Mouse (Mus musculus): ENCODE data around the gene Trmt44. TPM values are rescaled to one million over a fixed set of nuclear protein-coding genes. Genes with fewer than 3 reads are reported as not detected.

Gene Trmt44
- total and polyA plus RNA-seq, 3 experiments = 6.5 to 7.9 (median 7.5) TPM

- dilution Hi-C loops (cut with MboI; ENCODE audit: extremely low pct_ligation_motif_present, extremely low pct_unique_long_range_greater_than_20kb, low sequenced_read_pairs) = no loop called here
- H3K27me3 ChIP-seq (replicated peaks) = no peaks in the 10 kb centered on the region
- H3K9ac ChIP-seq (ENCODE audit: insufficient read depth, low read depth) = no peak overlapping the region
- H3K79me2 ChIP-seq (replicated peaks; ENCODE audit: control insufficient read depth, extremely low read depth, insufficient read depth, poor library complexity, severe bottlenecking) = no peaks in the 10 kb centered on the region
- H3K36me3 ChIP-seq (replicated peaks in 1 of 2; ENCODE audit: control insufficient read depth in 1 of 2, insufficient read depth in 1 of 2, low read length in 1 of 2) = peaks cover 24 to 46% of the 10 kb centered on the region in 2 experiments
- no peak overlapping the region for H3K27ac ChIP-seq (ENCODE audit: insufficient read depth, low read depth)
- in situ Hi-C loops (cut with MboI; ENCODE audit: low pct_ligation_motif_present, low pct_unique_long_range_greater_than_20kb, low sequenced_read_pairs) = no loop called here
- H3K4me1 ChIP-seq (ENCODE audit: control insufficient read depth in 1 of 2, insufficient read depth in 2 of 2) = no peaks in the 10 kb centered on the region
- DNase-seq (ENCODE audit: extremely low read depth) = no peak
- no peak for TF ChIP-seq ZMIZ1 (IDR thresholded peaks at IDR 0.05; ENCODE audit: low read depth, low read length)
- TF ChIP-seq SIN3A (IDR thresholded peaks at IDR 0.05; ENCODE audit: low read length) = no peak
- TF ChIP-seq CTCF (conservative IDR thresholded peaks at IDR 0.05 in 1 of 2, IDR thresholded peaks at IDR 0.05 in 1 of 2; ENCODE audit: low read depth in 2 of 2, low read length in 2 of 2) = no peak
- TF ChIP-seq CHD1 (IDR thresholded peaks at IDR 0.05; ENCODE audit: low read depth, low read length) = no peak
- TF ChIP-seq ETS1 (conservative IDR thresholded peaks at IDR 0.05; ENCODE audit: low read depth, low read length) = no peak
- TF ChIP-seq PAX5 (IDR thresholded peaks at IDR 0.05; ENCODE audit: low read length) = no peak
- TF ChIP-seq TBP (conservative IDR thresholded peaks at IDR 0.05; ENCODE audit: low read depth, low read length) = no peak
- TF ChIP-seq BHLHE40 (IDR thresholded peaks at IDR 0.05; ENCODE audit: low read depth, low read length) = no peak
- no peak for TF ChIP-seq ZNF384 (IDR thresholded peaks at IDR 0.05; ENCODE audit: low read depth, low read length)
- TF ChIP-seq MAZ (IDR thresholded peaks at IDR 0.05; ENCODE audit: low read depth, low read length) = no peak
- no peak for TF ChIP-seq ZC3H11A (IDR thresholded peaks at IDR 0.05; ENCODE audit: low read depth, low read length)
- TF ChIP-seq MXI1 (IDR thresholded peaks at IDR 0.05; ENCODE audit: low read depth, low read length) = no peak
- TF ChIP-seq CHD2 (IDR thresholded peaks at IDR 0.05; ENCODE audit: low read length) = no peak
- no peak for TF ChIP-seq USF2 (conservative IDR thresholded peaks at IDR 0.05; ENCODE audit: low read depth, low read length)
- H3K9me3 ChIP-seq (replicated peaks; ENCODE audit: low read length) = no peaks in the 10 kb centered on the region
- H3K4me2 ChIP-seq (ENCODE audit: insufficient read depth, low read depth, poor library complexity, severe bottlenecking) = no peak overlapping the region
- H3K4me3 ChIP-seq (replicated peaks in 1 of 3; ENCODE audit: low read depth in 2 of 3, low read length in 2 of 3, poor library complexity in 1 of 3) = no peak overlapping the region
Measured at GRCm38 (mm10) chr5:35552838-35553539, 21.9 kb downstream of the Trmt44 start.

- TF ChIP-seq MAFK (IDR thresholded peaks at IDR 0.05; ENCODE audit: insufficient replicate concordance, low read length) (peak; percentile 61; the same call in 1 of the 2 replicates), JUN (IDR thresholded peaks at IDR 0.05; ENCODE audit: insufficient read depth, low read depth, low read length) (no peak)
- DNase-seq (ENCODE audit: extremely low read depth) = no peak
- H3K4me2 ChIP-seq (ENCODE audit: insufficient read depth, low read depth, poor library complexity, severe bottlenecking) = no peak overlapping the region
- in situ Hi-C loops (cut with MboI; ENCODE audit: low pct_ligation_motif_present, low pct_unique_long_range_greater_than_20kb, low sequenced_read_pairs) (no loop called here), dilution Hi-C loops (cut with MboI; ENCODE audit: extremely low pct_ligation_motif_present, extremely low pct_unique_long_range_greater_than_20kb, low sequenced_read_pairs) (no loop called here)
- H3K36me3 ChIP-seq (replicated peaks in 1 of 2; ENCODE audit: control insufficient read depth in 1 of 2, insufficient read depth in 1 of 2, low read length in 1 of 2) = peaks cover 16 to 38% of the 10 kb centered on the region in 2 experiments
- H3K4me1 ChIP-seq (ENCODE audit: control insufficient read depth in 1 of 2, insufficient read depth in 2 of 2) = no peaks in the 10 kb centered on the region
- H3K9ac ChIP-seq (ENCODE audit: insufficient read depth, low read depth) = no peak overlapping the region
- H3K27me3 ChIP-seq (replicated peaks) = peaks cover 6% of the 10 kb centered on the region
- no peak overlapping the region for H3K27ac ChIP-seq (ENCODE audit: insufficient read depth, low read depth)
- H3K4me3 ChIP-seq (replicated peaks in 1 of 3; ENCODE audit: low read depth in 2 of 3, low read length in 2 of 3, poor library complexity in 1 of 3) = no peak overlapping the region
- H3K79me2 ChIP-seq (replicated peaks; ENCODE audit: control insufficient read depth, extremely low read depth, insufficient read depth, poor library complexity, severe bottlenecking) = no peaks in the 10 kb centered on the region
- no peaks in the 10 kb centered on the region for H3K9me3 ChIP-seq (replicated peaks; ENCODE audit: low read length)
Measured at GRCm38 (mm10) chr5:35551855-35552837, 22.7 kb downstream of the Trmt44 start.
